Mouse (Mus musculus) adrenal gland, adult 8-10 months (tissue): ENCODE measurements around the gene C1d. TPM values are rescaled to one million over a fixed set of nuclear protein-coding genes. Genes with fewer than 3 reads are reported as not detected.
"Not testable (repeated sequence)": the region's sequence is repeated elsewhere in the genome, so short reads cannot be mapped to it uniquely, and the experiment has no call there.

ENCODE experiments used
- DNase-seq: peaks from one replicate; pipeline ENCODE4 v3.0.0; 2022
- total RNA-seq, 4 experiments: library from RNA; stranded (reverse); gene quantifications; 2 replicates each; pipeline ENCODE4 v1.2.4; 2022

Gene C1d
- total RNA-seq = 10 to 100 TPM; 56.4 to 68.5 (median 63.4) TPM

DNA sequence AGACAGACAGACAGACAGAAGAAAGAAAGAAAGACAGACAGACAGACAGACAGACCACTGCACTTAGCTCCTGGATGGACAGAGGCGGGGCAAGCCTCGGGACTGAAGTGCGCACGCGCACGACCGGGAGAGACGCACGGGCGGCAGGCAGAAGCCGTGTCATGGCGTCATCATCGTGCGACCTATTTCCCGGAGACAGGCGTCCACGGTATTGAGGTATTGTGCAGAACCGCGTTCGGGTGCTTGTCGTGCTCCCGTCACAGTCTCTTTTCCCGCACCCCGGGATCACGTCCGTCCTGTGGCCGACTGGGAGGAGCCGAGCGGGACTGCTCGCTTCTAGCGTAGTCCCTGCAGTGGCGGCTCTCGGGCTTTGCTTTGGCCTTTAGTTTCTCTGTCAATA lies at the start of gene C1d:
C1d (plus strand) TSS at position 137 of the 400 bp plus-strand sequence.
- DNase-seq = peak; percentile 91

DNA sequence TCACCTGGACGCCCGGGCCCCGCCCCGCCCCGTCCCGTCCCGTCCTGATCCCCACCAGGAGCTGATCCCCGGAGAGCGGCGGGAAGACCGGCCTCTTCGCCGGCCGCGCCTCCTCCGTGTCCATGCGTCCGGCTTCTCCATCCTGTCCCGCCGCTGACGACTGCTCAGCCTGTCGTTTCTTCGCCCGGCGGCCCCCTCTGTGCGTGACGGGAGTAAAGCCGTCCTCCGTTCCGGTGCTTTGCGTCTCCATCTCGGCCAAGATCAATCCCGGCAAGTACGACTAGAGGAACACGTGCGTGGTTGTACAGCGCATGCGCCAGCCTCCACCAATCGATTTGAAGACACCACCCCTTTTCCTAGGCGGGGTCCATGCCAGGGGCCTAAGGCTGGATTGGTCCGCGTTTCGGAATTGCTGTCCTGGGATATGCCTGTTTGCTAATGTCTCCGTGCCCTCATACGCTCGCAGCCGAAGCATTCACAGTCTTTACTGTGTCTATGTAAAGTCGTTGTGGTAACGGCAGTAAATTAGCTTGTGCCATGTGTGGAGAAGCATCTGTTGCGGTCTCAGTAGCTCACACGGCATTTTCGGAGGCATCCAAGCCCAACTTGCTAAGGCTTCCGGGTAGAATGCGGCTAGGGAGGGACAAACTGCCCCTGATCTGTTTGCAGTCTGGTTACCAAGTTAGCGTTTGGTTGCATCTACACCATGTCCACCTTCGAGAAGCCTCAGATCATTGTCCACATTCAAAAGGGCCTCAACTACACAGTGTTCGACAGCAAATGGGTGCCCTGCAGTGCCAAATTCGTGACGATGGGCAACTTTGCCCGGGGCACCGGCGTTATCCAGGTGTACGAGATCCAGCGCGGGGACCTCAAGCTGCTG lies 45.9 kb upstream of the C1d start, which contains the start of gene Pno1:
Pno1 (minus strand) TSS at position 311 of the 883 bp plus-strand sequence.
- peak; percentile 94 for DNase-seq

DNA sequence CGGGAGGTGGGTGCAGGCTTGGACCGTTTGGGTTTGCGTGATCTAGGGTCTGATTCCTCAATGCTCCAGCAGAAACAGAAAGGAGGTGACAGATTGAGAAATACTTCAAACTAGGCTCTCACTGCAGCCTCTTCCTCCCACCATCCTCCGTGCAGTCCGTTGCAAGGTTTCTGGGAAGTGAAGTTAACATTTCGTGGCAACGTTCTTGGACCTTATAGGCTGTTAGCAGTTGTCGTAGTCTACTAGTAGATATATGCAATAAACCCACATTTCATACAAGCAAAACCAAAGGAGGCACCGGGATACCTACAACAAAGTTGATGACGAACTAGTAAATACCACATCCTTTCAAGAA lies 45.3 kb upstream of the C1d start:
- no peak for DNase-seq

DNA sequence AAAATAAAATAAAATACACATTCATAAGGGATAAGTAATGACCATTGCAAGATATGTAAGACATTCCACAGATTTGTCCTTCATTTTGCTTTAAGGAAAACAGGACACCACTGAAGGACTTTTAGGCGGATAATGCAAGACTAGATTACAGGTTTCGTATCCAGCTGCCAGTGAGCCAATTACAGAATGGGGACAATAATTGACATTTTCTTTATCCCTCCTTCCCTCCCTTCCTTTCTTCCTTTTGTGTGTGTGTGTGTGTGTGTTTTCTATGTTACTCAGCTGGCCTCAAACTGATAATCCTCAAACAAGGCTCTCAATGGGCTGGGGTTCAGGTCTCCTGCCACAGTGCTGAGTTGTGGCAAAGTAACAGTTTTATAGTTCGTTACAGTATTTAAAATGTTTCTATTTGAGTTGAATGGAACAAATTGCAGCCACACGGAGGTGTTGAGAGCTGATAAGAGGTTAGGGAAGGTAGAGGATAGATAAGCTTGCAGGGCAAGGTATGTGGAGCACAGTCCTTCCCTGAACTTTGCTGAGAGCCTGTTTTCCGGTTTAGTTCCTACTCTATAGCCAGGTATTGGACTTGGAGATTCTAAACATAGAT lies 44.4 kb upstream of the C1d start:
- no peak for DNase-seq

DNA sequence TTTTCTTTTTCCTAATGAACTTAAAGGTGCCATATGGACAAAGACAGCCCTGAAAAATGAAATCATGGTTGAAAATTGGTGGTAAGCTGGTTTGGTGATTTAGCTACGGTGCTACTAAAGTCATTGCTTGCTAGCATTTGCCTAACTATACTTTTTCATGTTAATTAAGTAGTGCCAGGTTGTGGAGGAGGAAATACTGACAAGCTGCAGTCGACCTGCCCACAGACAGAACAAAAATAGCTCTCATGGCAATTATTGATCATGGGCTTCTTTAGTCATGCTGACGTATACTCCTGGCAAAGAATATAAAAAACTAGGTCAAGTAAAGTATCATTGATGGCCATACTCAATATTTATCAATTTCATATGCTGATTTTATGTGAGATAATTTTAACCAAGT lies 41.9 kb upstream of the C1d start:
- no peak for DNase-seq

DNA sequence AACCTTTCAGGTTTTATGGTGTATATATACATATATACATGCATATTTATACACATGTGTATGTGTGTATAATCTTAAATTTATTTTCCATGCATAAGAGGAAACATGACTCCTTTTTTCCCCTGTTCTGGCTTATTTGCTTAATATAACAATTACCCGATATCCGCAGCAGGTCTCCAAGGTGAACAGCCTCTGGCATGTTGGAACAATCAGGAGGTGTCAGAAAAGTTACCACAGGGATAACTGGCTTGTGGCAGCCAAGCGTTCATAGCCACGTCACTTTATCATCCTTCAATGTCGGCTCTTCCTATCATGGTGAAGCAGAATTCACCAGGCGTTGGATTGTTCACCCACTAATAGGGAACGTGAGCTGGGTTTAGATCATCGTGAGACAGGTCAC lies 36.3 kb upstream of the C1d start:
- no peak for DNase-seq

DNA sequence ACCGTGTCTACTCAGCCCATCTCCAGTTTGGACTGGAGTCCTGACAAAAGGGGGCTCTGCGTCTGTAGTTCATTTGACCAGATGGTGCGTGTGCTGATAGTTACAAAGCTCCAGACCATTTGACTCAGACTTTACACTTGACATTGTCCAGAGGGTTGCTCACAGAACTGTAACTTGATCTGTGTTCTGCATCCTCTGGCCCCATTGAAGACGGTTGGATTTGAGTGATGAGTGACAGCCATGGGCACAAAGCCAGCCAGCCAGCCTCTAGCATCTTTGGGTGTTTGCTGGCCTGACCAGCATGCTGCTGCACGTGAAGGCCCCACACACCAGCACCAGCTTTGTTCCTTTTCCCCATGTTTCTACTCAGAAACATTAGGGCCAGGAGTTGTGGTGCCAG lies 24.6 kb upstream of the C1d start:
- DNase-seq = no peak

DNA sequence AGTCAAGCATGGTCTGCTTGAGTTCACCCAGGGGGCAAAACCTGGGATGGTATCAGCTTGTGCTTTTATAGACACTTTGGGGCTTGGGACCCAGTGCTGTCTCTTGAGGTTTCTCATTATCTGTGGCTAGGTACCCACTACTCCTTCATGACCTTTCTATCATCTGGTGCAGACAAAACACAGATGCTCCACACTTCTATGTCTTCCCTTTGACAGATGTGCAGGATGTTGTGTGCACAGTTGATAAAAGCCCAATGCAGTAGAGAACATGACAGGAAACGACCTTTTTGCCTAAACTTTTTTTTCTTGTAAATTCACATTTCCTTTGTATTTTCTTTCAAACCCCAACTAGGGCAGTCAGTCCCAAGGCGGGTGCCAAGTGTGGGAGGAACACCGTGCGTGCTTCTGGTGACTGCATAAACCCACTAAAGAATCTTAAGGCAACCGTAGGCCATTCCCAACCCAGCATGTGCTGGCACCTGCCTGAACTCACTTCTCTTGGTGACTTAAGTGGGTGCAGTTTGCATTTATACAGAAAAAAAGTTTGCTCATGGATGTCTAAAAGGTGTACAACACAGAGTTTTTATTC lies 20.8 kb upstream of the C1d start:
- no peak for DNase-seq

DNA sequence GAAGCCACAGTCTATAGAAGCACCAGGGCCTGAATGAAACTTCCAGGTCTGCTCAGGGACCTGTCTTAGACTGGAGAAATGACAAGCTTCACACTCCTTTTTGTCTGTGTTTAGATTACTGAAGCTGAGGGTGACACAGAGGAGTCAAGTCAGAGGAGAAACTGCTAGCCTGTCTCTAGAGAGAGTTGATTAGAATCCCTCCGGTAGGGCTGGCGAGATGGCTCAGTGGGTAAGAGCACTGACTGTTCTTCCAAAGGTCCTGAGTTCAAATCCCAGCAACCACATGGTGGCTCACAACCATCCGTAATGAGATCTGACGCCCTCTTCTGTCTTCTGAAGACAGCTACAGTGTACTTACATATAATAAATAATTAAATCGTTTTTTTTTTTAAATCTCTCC lies 18.8 kb upstream of the C1d start:
- not testable (repeated sequence) for DNase-seq

DNA sequence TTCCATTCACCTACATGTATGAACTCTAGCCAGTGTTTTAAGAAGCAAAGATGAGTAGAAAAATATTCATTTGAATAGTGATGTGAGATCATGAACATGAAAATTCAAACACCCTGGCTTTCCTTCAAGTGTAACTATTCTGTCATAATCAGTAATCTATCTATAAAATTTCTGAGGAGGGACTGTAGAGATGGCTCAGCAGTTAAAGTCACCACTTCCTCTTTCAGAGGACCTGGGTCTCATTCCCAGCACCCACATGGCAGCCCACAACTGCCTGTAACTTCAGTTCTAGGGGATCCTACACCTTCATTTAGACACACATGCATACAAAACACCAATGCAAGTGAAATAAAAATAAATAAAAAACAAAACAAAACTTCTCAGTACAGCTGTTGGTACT lies 8.7 kb upstream of the C1d start:
- DNase-seq = no peak

DNA sequence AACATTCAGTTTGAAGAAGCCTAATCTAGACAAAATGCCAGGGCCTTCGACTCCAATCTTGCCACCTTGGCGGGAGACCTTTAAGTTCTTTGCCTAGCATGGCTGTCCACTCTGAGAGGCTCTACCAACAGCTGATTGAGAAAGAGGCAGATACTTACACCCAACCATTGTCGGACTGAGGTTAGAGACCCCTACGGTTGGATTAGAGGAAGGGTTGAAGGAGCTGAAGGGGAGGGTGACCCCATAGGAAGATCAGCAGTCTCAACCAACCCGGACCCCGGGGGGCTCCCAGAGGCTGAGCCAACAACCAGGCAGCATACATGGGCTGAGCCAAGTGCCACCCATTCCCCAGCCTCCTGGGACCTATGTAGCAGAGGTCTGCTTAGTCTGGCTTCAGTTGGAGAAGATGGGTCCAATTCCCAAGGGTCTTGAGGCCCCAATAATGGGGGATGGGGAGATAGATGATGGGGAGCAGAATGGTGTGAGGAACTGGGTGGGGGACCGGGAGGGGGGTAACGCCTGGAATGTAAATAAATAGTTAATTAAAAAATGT lies 490 bp upstream of the C1d start:
- no peak for DNase-seq

DNA sequence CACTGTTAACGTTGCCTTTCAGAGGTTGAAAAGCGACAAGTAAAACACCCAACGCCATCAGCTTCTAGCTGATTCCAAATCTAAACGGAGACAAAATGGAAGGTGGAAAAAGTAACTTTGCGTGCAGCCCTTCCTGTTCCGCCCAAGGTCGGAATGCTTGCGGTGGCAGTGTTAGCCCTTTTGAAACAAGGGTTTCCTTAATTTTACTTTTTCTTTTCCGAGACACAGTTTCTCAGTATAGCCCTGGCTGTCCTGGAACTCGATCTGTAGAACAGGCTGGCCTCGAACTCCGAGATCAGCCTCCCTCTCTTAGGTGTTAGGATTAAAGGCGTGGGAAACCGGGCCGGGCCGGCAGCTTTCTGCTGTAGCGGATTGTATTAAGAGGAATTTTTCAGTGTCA lies 482 bp downstream of the C1d start:
- peak; percentile 7 for DNase-seq

DNA sequence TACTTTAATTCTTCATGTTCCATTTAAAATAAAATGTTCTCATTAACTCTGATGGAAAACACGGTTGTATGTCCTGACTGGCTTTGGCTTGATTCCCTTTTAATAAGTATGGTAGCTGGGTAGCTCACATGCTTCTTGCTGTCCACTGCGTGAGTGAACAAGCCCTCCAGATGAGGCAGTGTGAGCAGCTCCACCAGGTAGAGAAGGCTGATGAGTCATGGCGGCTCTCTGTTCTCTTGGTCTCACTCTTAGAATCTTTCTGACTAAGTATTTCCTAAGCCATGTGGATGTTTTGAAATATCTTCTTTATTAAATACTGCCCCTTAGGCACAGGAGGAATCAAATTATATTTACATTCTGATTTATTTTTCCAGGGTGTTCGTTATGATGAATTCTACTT lies 9.8 kb downstream of the C1d start:
- no peak for DNase-seq

DNA sequence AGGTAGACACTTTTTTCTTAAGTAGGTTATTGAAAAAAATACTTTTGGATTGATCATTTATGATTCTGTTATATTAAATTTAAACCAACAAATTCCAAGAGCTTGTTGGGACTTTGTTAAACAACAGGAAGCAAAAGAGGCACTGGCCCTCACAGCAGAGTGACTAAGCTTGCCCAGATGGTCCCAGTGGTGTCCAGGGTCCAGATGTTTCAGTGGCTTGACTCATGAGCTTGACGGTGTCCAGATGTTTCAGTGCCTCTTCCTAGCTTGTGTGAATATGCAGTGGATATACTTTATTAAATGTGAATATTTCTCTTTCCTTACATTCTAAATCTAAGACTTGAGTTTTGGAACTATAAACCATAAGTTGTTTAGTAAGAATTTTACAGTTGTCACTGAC lies 11.4 kb downstream of the C1d start:
- DNase-seq = no peak

DNA sequence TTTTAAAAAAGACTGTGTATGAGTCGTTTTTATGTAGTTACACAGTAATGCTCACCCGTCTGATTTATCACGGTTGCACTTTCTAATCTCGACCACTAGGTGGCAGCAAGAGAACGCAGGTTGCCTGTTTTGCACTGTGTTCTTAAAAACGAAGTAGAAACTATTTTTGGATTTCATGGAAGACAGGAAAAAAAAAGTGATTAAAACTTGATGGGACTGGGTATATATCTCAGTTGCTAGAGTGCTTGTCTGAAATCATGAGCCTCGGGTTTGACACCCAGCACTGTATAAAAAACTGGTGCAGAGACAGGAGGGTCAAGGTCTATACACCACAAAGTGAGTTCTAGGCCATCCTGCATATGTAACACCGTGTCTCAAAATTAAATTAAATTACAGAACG lies 22.6 kb downstream of the C1d start:
- no peak for DNase-seq

DNA sequence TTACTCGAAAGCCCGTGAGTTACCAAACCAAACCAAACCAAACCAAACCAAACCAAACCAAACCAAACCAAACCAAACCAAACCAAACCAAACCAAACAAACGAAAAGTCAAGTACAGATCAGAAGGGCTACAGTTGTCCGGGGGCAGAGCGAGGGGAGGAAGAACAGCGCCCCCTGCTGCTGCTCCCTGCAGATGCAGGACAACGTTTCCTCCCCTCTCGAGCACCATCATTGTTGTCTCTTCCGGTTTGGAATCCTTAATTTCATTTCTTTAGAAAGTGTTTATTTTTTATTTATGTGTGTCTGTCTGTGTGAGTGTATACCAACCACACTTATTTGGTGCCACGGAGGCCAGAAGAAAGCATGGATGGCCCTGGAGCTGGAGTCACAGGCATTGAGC lies 26.7 kb downstream of the C1d start:
- DNase-seq = no peak

DNA sequence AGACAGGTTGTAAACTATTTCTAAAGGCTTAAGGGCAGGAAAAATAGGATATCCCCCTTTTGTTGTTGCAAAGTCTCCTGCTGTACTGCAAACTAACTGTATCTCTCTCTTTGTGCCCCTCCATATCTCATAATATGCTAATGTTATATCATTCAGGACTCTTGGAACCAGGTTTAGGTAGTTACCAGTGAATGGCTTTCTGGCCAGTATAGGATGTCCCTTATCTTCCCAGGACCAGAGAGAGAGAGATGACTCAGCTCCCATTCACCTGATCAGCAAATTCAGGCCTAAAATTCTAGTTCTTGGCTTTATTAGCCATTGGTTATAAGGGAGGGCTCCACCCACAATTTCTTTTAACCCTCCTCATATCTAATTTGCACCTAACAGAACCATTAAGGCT lies 31.5 kb downstream of the C1d start:
- DNase-seq = no peak

DNA sequence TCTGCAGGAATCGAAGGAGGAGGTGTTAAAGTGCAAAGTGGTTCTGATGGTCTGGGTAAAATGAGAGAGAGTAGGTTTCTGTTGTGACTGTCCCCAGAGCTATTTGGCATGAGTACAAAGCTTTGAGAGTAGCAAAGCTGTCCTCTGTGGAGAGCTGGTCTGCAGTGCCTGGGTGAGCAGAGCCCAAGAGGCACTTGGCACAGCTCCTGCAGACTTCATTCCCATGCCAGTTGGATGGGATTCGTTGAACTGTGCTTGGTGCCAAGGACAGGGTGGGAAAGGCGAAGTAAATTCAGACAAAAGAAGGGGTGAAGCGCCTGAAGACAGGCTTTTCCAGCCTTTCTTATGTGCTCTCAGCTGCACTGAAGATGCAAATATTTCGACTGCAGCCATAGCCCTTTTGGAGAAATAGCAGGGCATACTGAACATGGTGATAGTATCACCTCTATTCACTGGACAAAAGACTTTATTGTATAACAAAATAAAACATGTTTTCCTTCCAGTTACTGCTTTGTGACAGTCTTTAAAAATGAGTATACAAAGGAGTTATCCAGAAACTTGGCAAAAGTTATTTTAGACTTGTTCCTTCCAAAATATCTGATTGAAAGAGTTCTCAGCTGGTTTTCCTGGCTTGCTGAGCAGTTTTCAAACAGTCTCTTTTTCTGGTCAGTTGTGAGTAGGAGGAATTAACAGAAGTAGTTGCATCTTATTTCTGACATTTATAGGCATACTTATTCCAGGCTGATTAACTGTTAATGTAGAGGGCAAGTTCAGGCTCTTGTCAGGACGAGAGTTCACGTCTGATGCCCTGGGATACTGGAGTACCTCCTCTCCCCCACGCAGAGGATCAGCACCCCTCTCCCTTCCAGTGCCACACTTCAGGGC lies 48.9 kb downstream of the C1d start:
- peak; percentile 36 for DNase-seq

DNA sequence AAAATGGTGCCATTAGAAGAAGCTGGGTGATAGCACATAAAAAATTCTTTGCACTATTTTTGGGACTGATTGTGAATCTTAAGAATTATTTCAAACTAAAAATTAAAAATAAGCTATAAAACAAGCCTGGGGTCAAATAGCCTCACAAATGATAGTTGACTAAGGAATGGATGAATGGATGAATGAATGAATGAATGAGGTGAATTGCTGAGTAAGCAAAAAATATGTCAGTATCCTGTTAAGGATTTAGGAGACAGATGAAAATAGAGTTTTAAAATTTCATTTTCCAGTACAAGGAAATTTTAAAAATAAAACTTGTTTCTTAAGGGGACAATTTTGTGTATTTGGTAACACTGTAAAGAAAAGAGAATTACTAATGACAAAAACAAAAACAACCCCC lies 50.1 kb downstream of the C1d start:
- no peak for DNase-seq
